Mouse (Mus musculus) CH12.LX (cell line): ENCODE data around the gene Ptprr. TPM values are rescaled to one million over a fixed set of nuclear protein-coding genes. Genes with fewer than 3 reads are reported as not detected.

Experiments used
- DNase-seq: peaks from one replicate; pipeline ENCODE4 v3.0.0-alpha.2; 2013; ENCODE audit errors: extremely low read depth
- H3K27ac ChIP-seq: 2 replicates; pipeline ENCODE4 v1.5.1; 2012; ENCODE audit warnings: low read depth, mild to moderate bottlenecking, control low read depth, moderate library complexity; ENCODE audit not compliant: insufficient read depth
- H3K27me3 ChIP-seq: replicated peaks from 2 replicates; pipeline ENCODE3; 2012; ENCODE audit warnings: inconsistent platforms
- H3K36me3 ChIP-seq, 2 experiments: replicated peaks in 1 of 2; 2 replicates each; pipeline versions ENCODE3 to v1.6.1; 2012; ENCODE audit warnings: inconsistent platforms in 1 of 2, low read length in 1 of 2, mild to moderate bottlenecking in 1 of 2, mixed read lengths in 1 of 2, moderate library complexity in 1 of 2; ENCODE audit not compliant: control insufficient read depth in 1 of 2, insufficient read depth in 1 of 2
- H3K4me1 ChIP-seq, 2 experiments: 2 replicates each; pipeline ENCODE4 v1.6.1; 2012; ENCODE audit warnings: inconsistent platforms in 1 of 2, moderate library complexity in 1 of 2; ENCODE audit not compliant: insufficient read depth in 2 of 2, control insufficient read depth in 1 of 2
- H3K4me2 ChIP-seq: 2 replicates; pipeline ENCODE4 v1.6.1; 2012; ENCODE audit warnings: low read depth, mild to moderate bottlenecking, control low read depth; ENCODE audit not compliant: poor library complexity, insufficient read depth, severe bottlenecking
- H3K4me3 ChIP-seq, 3 experiments: fragments of 150-350 bp in 1 of 3; sonication (generic) in 1 of 3; replicated peaks in 1 of 3; 2 replicates each; pipeline versions ENCODE3 to v1.5.1; 2011 to 2012; ENCODE audit warnings: low read depth in 2 of 3, low read length in 2 of 3, mild to moderate bottlenecking in 2 of 3, moderate library complexity in 2 of 3, control low read depth in 1 of 3, improper control_type of control experiment in 1 of 3, inconsistent platforms in 1 of 3, mixed read lengths in 1 of 3; ENCODE audit not compliant: poor library complexity in 1 of 3
- H3K79me2 ChIP-seq: replicated peaks from 2 replicates; pipeline ENCODE4 v1.6.1; 2012; ENCODE audit warnings: mild to moderate bottlenecking, moderate library complexity; ENCODE audit not compliant: control insufficient read depth, poor library complexity, insufficient read depth, severe bottlenecking; ENCODE audit errors: extremely low read depth
- H3K9ac ChIP-seq: 2 replicates; pipeline ENCODE4 v1.6.1; 2012; ENCODE audit warnings: low read depth, mild to moderate bottlenecking, control low read depth, moderate library complexity; ENCODE audit not compliant: insufficient read depth
- H3K9me3 ChIP-seq: replicated peaks from 2 replicates; pipeline ENCODE3; 2012; ENCODE audit warnings: low read length, inconsistent platforms, mixed read lengths
- BHLHE40 ChIP-seq: IDR thresholded peaks from 2 replicates; pipeline ENCODE4 v1.6.1; 2011; ENCODE audit warnings: mild to moderate bottlenecking, low read depth, low read length, improper control_type of control experiment
- CHD1 ChIP-seq: IDR thresholded peaks from 2 replicates; pipeline ENCODE4 v1.6.1; 2012; ENCODE audit warnings: low read depth, low read length, improper control_type of control experiment, inconsistent platforms
- CTCF ChIP-seq, 2 experiments: IDR thresholded peaks in 1 of 2; conservative IDR thresholded peaks in 1 of 2; 2 replicates each; pipeline ENCODE4 v1.5.1; 2011 to 2012; ENCODE audit warnings: low read depth in 2 of 2, low read length in 2 of 2, improper control_type of control experiment in 1 of 2, inconsistent platforms in 1 of 2, mild to moderate bottlenecking in 1 of 2, moderate library complexity in 1 of 2
- E2F4 ChIP-seq: IDR thresholded peaks from 2 replicates; pipeline ENCODE4 v1.6.1; 2011; ENCODE audit warnings: low read depth, low read length, improper control_type of control experiment; ENCODE audit not compliant: insufficient replicate concordance
- ELF1 ChIP-seq: IDR thresholded peaks from 2 replicates; pipeline ENCODE4 v1.6.1; 2014; ENCODE audit warnings: low read depth, mild to moderate bottlenecking, inconsistent platforms, low read length, improper control_type of control experiment
- EP300 ChIP-seq: IDR thresholded peaks from 2 replicates; pipeline ENCODE4 v1.6.1; 2011; ENCODE audit warnings: low read length, improper control_type of control experiment
- HCFC1 ChIP-seq: IDR thresholded peaks from 2 replicates; pipeline ENCODE4 v1.6.1; 2012; ENCODE audit warnings: low read depth, mild to moderate bottlenecking, inconsistent platforms, low read length, improper control_type of control experiment
- IRF4 ChIP-seq: IDR thresholded peaks from 2 replicates; pipeline ENCODE4 v1.6.1; 2014; ENCODE audit warnings: low read depth, mild to moderate bottlenecking, inconsistent platforms, low read length, improper control_type of control experiment
- JUND ChIP-seq: conservative IDR thresholded peaks from 2 replicates; pipeline ENCODE4 v1.6.1; 2011; ENCODE audit warnings: low read depth, low read length, improper control_type of control experiment
- KAT2A ChIP-seq: IDR thresholded peaks from 2 replicates; pipeline ENCODE4 v1.6.1; 2012; ENCODE audit warnings: low read length, improper control_type of control experiment, inconsistent platforms; ENCODE audit not compliant: insufficient replicate concordance
- MAX ChIP-seq: IDR thresholded peaks from 2 replicates; pipeline ENCODE4 v1.6.1; 2011; ENCODE audit warnings: low read length, improper control_type of control experiment
- MAZ ChIP-seq: IDR thresholded peaks from 2 replicates; pipeline ENCODE4 v1.6.1; 2012; ENCODE audit warnings: low read depth, mild to moderate bottlenecking, inconsistent platforms, low read length, improper control_type of control experiment, moderate library complexity
- MEF2A ChIP-seq: IDR thresholded peaks from 2 replicates; pipeline ENCODE4 v1.6.1; 2014; ENCODE audit warnings: low read depth, mild to moderate bottlenecking, inconsistent platforms, low read length, improper control_type of control experiment, borderline replicate concordance
- NELFE ChIP-seq: IDR thresholded peaks from 2 replicates; pipeline ENCODE4 v1.6.1; 2011; ENCODE audit warnings: low read depth, low read length, improper control_type of control experiment
- NRF1 ChIP-seq: IDR thresholded peaks from 2 replicates; pipeline ENCODE4 v1.6.1; 2014; ENCODE audit warnings: low read depth, mild to moderate bottlenecking, inconsistent platforms, low read length, improper control_type of control experiment, moderate library complexity
- PAX5 ChIP-seq: IDR thresholded peaks from 2 replicates; pipeline ENCODE4 v1.6.1; 2012; ENCODE audit warnings: low read length, inconsistent platforms, mixed read lengths
- POLR2AphosphoS2 ChIP-seq: IDR thresholded peaks from 2 replicates; pipeline ENCODE4 v1.6.1; 2011; ENCODE audit warnings: low read depth, low read length, improper control_type of control experiment
- RCOR1 ChIP-seq: conservative IDR thresholded peaks from 2 replicates; pipeline ENCODE4 v1.6.1; 2012; ENCODE audit warnings: low read depth, mild to moderate bottlenecking, inconsistent platforms, low read length, improper control_type of control experiment
- SMC3 ChIP-seq: IDR thresholded peaks from 2 replicates; pipeline ENCODE4 v1.6.1; 2011; ENCODE audit warnings: low read depth, low read length, improper control_type of control experiment
- TBP ChIP-seq: conservative IDR thresholded peaks from 2 replicates; pipeline ENCODE4 v1.6.1; 2011; ENCODE audit warnings: low read depth, low read length, improper control_type of control experiment
- USF1 ChIP-seq: IDR thresholded peaks from 2 replicates; pipeline ENCODE4 v1.6.1; 2014; ENCODE audit warnings: low read depth, mild to moderate bottlenecking, inconsistent platforms, low read length, improper control_type of control experiment
- ZNF384 ChIP-seq: IDR thresholded peaks from 2 replicates; pipeline ENCODE4 v1.6.1; 2012; ENCODE audit warnings: low read depth, low read length, improper control_type of control experiment, inconsistent platforms
- dilution Hi-C: fragments of 300-500 bp; cut with MboI; formaldehyde crosslinking; loops from 2 replicates; pipeline ENCODE4 v1.14.3; 2020; ENCODE audit warnings: low sequenced_read_pairs; ENCODE audit not compliant: extremely low pct_unique_long_range_greater_than_20kb, extremely low pct_ligation_motif_present
- in situ Hi-C: fragments of 300-500 bp; cut with MboI; formaldehyde crosslinking; loops from 3 replicates; pipeline ENCODE4 v1.14.3; 2019; ENCODE audit warnings: low sequenced_read_pairs, low pct_ligation_motif_present, low pct_unique_long_range_greater_than_20kb, mixed read lengths
- polyA plus RNA-seq: library from polyadenylated mRNA; unstranded; fragments of >175 nt; gene quantifications from 2 replicates; pipeline ENCODE4 v1.2.1, GENCODE M21; 2012; ENCODE audit warnings: low read depth; ENCODE audit not compliant: insufficient read length
- total RNA-seq, 2 experiments: library from RNA; depleted of rRNA; stranded (reverse); fragments of 300-350 nt in 1 of 2; fragments of >200 nt in 1 of 2; gene quantifications; 2 replicates each; pipeline ENCODE4 v1.2.3; 2012 to 2014

Ptprr gene
- total and polyA plus RNA-seq, 3 experiments: 0.51 to 1.9 (median 0.81) TPM

DNA sequence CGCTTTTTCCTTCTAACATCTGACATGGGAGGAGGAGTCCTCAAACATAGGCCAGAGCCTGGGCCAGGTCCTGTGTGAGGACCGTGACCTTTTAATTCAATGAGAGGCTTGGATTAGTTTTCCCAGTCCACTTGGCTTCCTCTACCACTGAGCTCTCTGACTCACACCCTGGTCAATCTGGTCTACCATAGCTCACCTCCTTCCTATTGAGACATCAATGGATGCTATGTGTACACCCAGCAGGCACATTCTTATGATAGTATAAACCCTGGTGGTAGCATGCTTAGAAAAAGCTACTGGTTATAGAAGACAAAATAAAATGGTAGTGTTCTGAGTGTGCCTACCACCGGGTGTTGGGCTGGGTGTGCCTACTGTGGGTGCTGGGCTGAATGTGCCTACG, 278.4 kb downstream of the Ptprr start:
- Histone ChIP-seq H3K9me3 (no peaks in the 10 kb centered on the region), H3K4me2 (no peak overlapping the region), H3K9ac (no peak overlapping the region), H3K4me3 (no peak overlapping the region), H3K79me2 (no peaks in the 10 kb centered on the region), H3K36me3 (no peaks in the 10 kb centered on the region), H3K27me3 (no peaks in the 10 kb centered on the region), H3K27ac (no peak overlapping the region), H3K4me1 (peaks cover under 1 to 2% of the 10 kb centered on the region in 2 experiments; a peak in 2 of 4 replicates)
- dilution Hi-C loops (no loop called here), in situ Hi-C loops (no loop called here)
- no peak for TF ChIP-seq NRF1
- no peak for TF ChIP-seq NELFE
- no peak for TF ChIP-seq CHD1
- no peak for TF ChIP-seq TBP
- TF ChIP-seq IRF4: no peak
- no peak for TF ChIP-seq BHLHE40
- TF ChIP-seq POLR2AphosphoS2: no peak
- no peak for TF ChIP-seq PAX5
- TF ChIP-seq HCFC1: no peak
- no peak for TF ChIP-seq JUND
- no peak for TF ChIP-seq MAZ
- no peak for TF ChIP-seq KAT2A
- TF ChIP-seq USF1: no peak
- TF ChIP-seq RCOR1: no peak
- no peak for DNase-seq

DNA sequence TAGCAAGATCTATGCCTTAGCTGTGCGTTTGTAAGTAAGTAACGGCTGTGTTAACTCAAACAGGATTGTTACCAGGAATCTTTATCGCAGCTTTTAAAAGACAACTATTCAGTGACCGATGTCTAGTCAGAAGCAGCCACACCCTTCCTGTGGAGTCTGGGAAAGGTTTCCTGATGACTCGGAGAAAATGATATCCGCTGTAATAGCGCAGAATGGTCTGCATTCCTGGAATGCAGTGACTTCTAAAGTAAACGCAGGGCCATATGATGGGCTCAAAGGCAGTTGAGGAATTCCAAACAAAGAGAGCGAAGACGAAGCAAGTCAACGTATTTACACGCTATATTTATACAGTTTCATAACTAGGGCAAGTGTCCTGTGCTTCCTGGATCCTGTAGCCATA, 279.8 kb downstream of the Ptprr start:
- DNase-seq: no peak
- Histone ChIP-seq H3K9me3 (no peaks in the 10 kb centered on the region), H3K4me2 (no peak overlapping the region), H3K27me3 (no peaks in the 10 kb centered on the region), H3K9ac (no peak overlapping the region), H3K4me1 (0 out of 4 replicates have a peak, but pooled peaks cover 0 to 2% of the 10 kb centered on the region in 2 experiments), H3K27ac (no peak overlapping the region), H3K79me2 (no peaks in the 10 kb centered on the region), H3K36me3 (no peaks in the 10 kb centered on the region), H3K4me3 (no peak overlapping the region)
- dilution Hi-C loops (no loop called here), in situ Hi-C loops (no loop called here)
- TF ChIP-seq SMC3 (no peak), MEF2A (no peak), ELF1 (no peak), E2F4 (no peak), MAX (no peak), EP300 (no peak), ZNF384 (no peak), HCFC1 (no peak), POLR2AphosphoS2 (no peak), BHLHE40 (no peak), CTCF (conservative IDR thresholded peaks at IDR 0.05 in 1 of 2, IDR thresholded peaks at IDR 0.05 in 1 of 2; ENCODE audit: low read depth in 2 of 2, low read length in 2 of 2) (no peak)
